Mouse (Mus musculus): ENCODE measurements around the gene Lpcat2b. TPM values are rescaled to one million over a fixed set of nuclear protein-coding genes. Genes with fewer than 3 reads are reported as not detected.
A peak's percentile ranks its signal among the peaks of the same experiment; 100 is the strongest.
"Not testable (repeated sequence)": the region's sequence is repeated elsewhere in the genome, so short reads cannot be mapped to it uniquely, and the experiment has no call there.

The Lpcat2b gene
- total RNA-seq (2014; rRNA removed) (not detected in 2 replicates), polyA plus RNA-seq (2012; rRNA removed) (not detected in 2 replicates)

GRCm38 (mm10) chr5:107431249-107431648, at the start of gene Lpcat2b:
Lpcat2b (plus strand) TSS chr5:107431549.
- no peak for DNase-seq (ENCODE audit: extremely low read depth, low read depth, low spot score)
- Histone ChIP-seq H3K27ac (replicated peaks; ENCODE audit: insufficient read depth, low read depth, low read length) (no peak within 1 kb of the TSS), H3K79me2 (ENCODE audit: control insufficient read depth, insufficient read depth, low read length) (no peaks in the 10 kb centered on the region), H3K4me3 (ENCODE audit: insufficient read depth, low read depth, low read length) (no peak within 1 kb of the TSS), H3K27me3 (ENCODE audit: control insufficient read depth, insufficient read depth, low read length) (no peaks in the 10 kb centered on the region), H3K4me1 (ENCODE audit: control insufficient read depth, insufficient read depth, low read length) (no peaks in the 10 kb centered on the region), H3K9ac (ENCODE audit: low read depth, low read length) (no peak within 1 kb of the TSS), H3K36me3 (ENCODE audit: control insufficient read depth, insufficient read depth, low read length) (no peaks in the 10 kb centered on the region)
- 82% methylated on average over 3 of the region's 3 CpGs for WGBS
- TF ChIP-seq CTCF (IDR thresholded peaks at IDR 0.05; ENCODE audit: low read depth, low read length), result no peak
- TF ChIP-seq POLR2A (IDR thresholded peaks at IDR 0.05; ENCODE audit: extremely low read depth, insufficient read depth, low read length), result no peak

GRCm38 (mm10) chr5:107386448-107386847, 44.9 kb upstream of the Lpcat2b start:
- H3K27ac ChIP-seq (replicated peaks; ENCODE audit: insufficient read depth, low read depth, low read length); H3K79me2 ChIP-seq (ENCODE audit: control insufficient read depth, insufficient read depth, low read length); H3K4me3 ChIP-seq (ENCODE audit: insufficient read depth, low read depth, low read length); H3K36me3 ChIP-seq (ENCODE audit: control insufficient read depth, insufficient read depth, low read length); H3K27me3 ChIP-seq (ENCODE audit: control insufficient read depth, insufficient read depth, low read length); H3K4me1 ChIP-seq (ENCODE audit: control insufficient read depth, insufficient read depth, low read length); DNase-seq (ENCODE audit: extremely low read depth, low read depth, low spot score); H3K9ac ChIP-seq (ENCODE audit: low read depth, low read length): not testable (repeated sequence)

- Histone ChIP-seq H3K4me3 (ENCODE audit: insufficient read depth, low read depth, low read length) (no peak overlapping the region), H3K27ac (replicated peaks; ENCODE audit: insufficient read depth, low read depth, low read length) (no peak overlapping the region), H3K27me3 (ENCODE audit: control insufficient read depth, insufficient read depth, low read length) (no peaks in the 10 kb centered on the region), H3K4me1 (ENCODE audit: control insufficient read depth, insufficient read depth, low read length) (no peaks in the 10 kb centered on the region), H3K36me3 (ENCODE audit: control insufficient read depth, insufficient read depth, low read length) (peaks cover 3% of the 10 kb centered on the region; the same call in 1 of the 2 replicates), H3K79me2 (ENCODE audit: control insufficient read depth, insufficient read depth, low read length) (no peaks in the 10 kb centered on the region), H3K9ac (ENCODE audit: low read depth, low read length) (no peak overlapping the region)
- no peak for TF ChIP-seq CTCF (IDR thresholded peaks at IDR 0.05; ENCODE audit: low read depth, low read length)
- WGBS, result 59% methylated on average over 1 of the region's 1 CpGs
- no peak for DNase-seq (ENCODE audit: extremely low read depth, low read depth, low spot score)
These were observed 43.6 kb upstream of the Lpcat2b start for GRCm38 (mm10) chr5:107387788-107388187.

GRCm38 (mm10) chr5:107389373-107389772, 42.0 kb upstream of the Lpcat2b start:
- Histone ChIP-seq H3K79me2 (ENCODE audit: control insufficient read depth, insufficient read depth, low read length) (no peaks in the 10 kb centered on the region), H3K27ac (replicated peaks; ENCODE audit: insufficient read depth, low read depth, low read length) (no peak overlapping the region), H3K27me3 (ENCODE audit: control insufficient read depth, insufficient read depth, low read length) (no peaks in the 10 kb centered on the region), H3K4me1 (ENCODE audit: control insufficient read depth, insufficient read depth, low read length) (no peaks in the 10 kb centered on the region), H3K4me3 (ENCODE audit: insufficient read depth, low read depth, low read length) (no peak overlapping the region), H3K36me3 (ENCODE audit: control insufficient read depth, insufficient read depth, low read length) (no peaks in the 10 kb centered on the region), H3K9ac (ENCODE audit: low read depth, low read length) (no peak overlapping the region)
- no peak for DNase-seq (ENCODE audit: extremely low read depth, low read depth, low spot score)
- WGBS, result 98% methylated on average over 2 of the region's 2 CpGs
- TF ChIP-seq CTCF (IDR thresholded peaks at IDR 0.05; ENCODE audit: low read depth, low read length) (no peak), POLR2A (IDR thresholded peaks at IDR 0.05; ENCODE audit: extremely low read depth, insufficient read depth, low read length) (no peak)

- no peaks in the 10 kb centered on the region; the same call in 1 of the 2 replicates for H3K36me3 ChIP-seq (ENCODE audit: control insufficient read depth, insufficient read depth, low read length)
- H3K79me2 ChIP-seq (ENCODE audit: control insufficient read depth, insufficient read depth, low read length), result no peaks in the 10 kb centered on the region
- H3K4me3 ChIP-seq (ENCODE audit: insufficient read depth, low read depth, low read length), result no peak overlapping the region
- TF ChIP-seq CTCF (IDR thresholded peaks at IDR 0.05; ENCODE audit: low read depth, low read length) (no peak), POLR2A (IDR thresholded peaks at IDR 0.05; ENCODE audit: extremely low read depth, insufficient read depth, low read length) (no peak)
- WGBS, result 81% methylated on average over 2 of the region's 2 CpGs
- no peaks in the 10 kb centered on the region for H3K27me3 ChIP-seq (ENCODE audit: control insufficient read depth, insufficient read depth, low read length)
- no peak overlapping the region for H3K9ac ChIP-seq (ENCODE audit: low read depth, low read length)
- DNase-seq (ENCODE audit: extremely low read depth, low read depth, low spot score), result no peak
- no peak overlapping the region for H3K27ac ChIP-seq (replicated peaks; ENCODE audit: insufficient read depth, low read depth, low read length)
- H3K4me1 ChIP-seq (ENCODE audit: control insufficient read depth, insufficient read depth, low read length), result no peaks in the 10 kb centered on the region
These were observed 36.9 kb upstream of the Lpcat2b start for GRCm38 (mm10) chr5:107394437-107394836.

- Histone ChIP-seq H3K27me3 (ENCODE audit: control insufficient read depth, insufficient read depth, low read length) (peaks cover 11% of the 10 kb centered on the region), H3K27ac (replicated peaks; ENCODE audit: insufficient read depth, low read depth, low read length) (no peak within 1 kb of the TSS), H3K36me3 (ENCODE audit: control insufficient read depth, insufficient read depth, low read length) (no peaks in the 10 kb centered on the region), H3K4me3 (ENCODE audit: insufficient read depth, low read depth, low read length) (peak within 1 kb of the TSS; percentile 49), H3K4me1 (ENCODE audit: control insufficient read depth, insufficient read depth, low read length) (no peaks in the 10 kb centered on the region), H3K79me2 (ENCODE audit: control insufficient read depth, insufficient read depth, low read length) (no peaks in the 10 kb centered on the region), H3K9ac (ENCODE audit: low read depth, low read length) (peak within 1 kb of the TSS; percentile 32; the same call in 1 of the 2 replicates)
- DNase-seq (ENCODE audit: extremely low read depth, low read depth, low spot score), result no peak
- TF ChIP-seq CTCF (IDR thresholded peaks at IDR 0.05; ENCODE audit: low read depth, low read length), result no peak
- no peak for TF ChIP-seq POLR2A (IDR thresholded peaks at IDR 0.05; ENCODE audit: extremely low read depth, insufficient read depth, low read length)
- 36% methylated on average over 5 of the region's 5 CpGs for WGBS
These were observed 28.9 kb upstream of the Lpcat2b start, which contains the start of gene Ephx4 for GRCm38 (mm10) chr5:107402436-107402835. Ephx4 (plus strand) TSS chr5:107402736.

All from liver, adult 2 months (tissue).